Mouse (Mus musculus) MEL (cell line): ENCODE results near the gene Csnk1g1. TPM values are rescaled to one million over a fixed set of nuclear protein-coding genes. Genes with fewer than 3 reads are reported as not detected.

ENCODE experiments used
- DNase-seq: peaks from one replicate; pipeline ENCODE4 v3.0.0; 2011; ENCODE audit warnings: low read depth, low spot score
- H3K27ac ChIP-seq: 2 replicates; pipeline ENCODE4 v1.5.1; 2012; ENCODE audit warnings: low read depth, mild to moderate bottlenecking, control low read depth, low read length, moderate library complexity; ENCODE audit not compliant: control insufficient read depth
- H3K27me3 ChIP-seq, 2 experiments: fragments of 150-350 bp in 1 of 2; sonication (generic) in 1 of 2; 2 replicates each; pipeline ENCODE4 v1.6.1; 2012; ENCODE audit warnings: low read length in 2 of 2, mild to moderate bottlenecking in 2 of 2, improper control_type of control experiment in 1 of 2, moderate library complexity in 1 of 2; ENCODE audit not compliant: insufficient read depth in 2 of 2, control insufficient read depth in 1 of 2
- H3K36me3 ChIP-seq, 2 experiments: 2 replicates each; pipeline ENCODE4 v1.6.1; 2012 to 2014; ENCODE audit warnings: low read length in 2 of 2, improper control_type of control experiment in 1 of 2, inconsistent platforms in 1 of 2, mild to moderate bottlenecking in 1 of 2; ENCODE audit not compliant: insufficient read depth in 2 of 2, control insufficient read depth in 1 of 2
- H3K4me1 ChIP-seq, 2 experiments: fragments of 150-350 bp in 1 of 2; sonication (generic) in 1 of 2; 2 replicates each; pipeline ENCODE4 v1.6.1; 2012; ENCODE audit warnings: low read length in 2 of 2, improper control_type of control experiment in 1 of 2, mild to moderate bottlenecking in 1 of 2; ENCODE audit not compliant: insufficient read depth in 2 of 2, control insufficient read depth in 1 of 2
- H3K4me3 ChIP-seq, 2 experiments: fragments of 150-350 bp in 1 of 2; sonication (generic) in 1 of 2; 2 replicates each; pipeline ENCODE4 v1.5.1; 2012; ENCODE audit warnings: low read depth in 2 of 2, low read length in 2 of 2, mild to moderate bottlenecking in 2 of 2, moderate library complexity in 2 of 2, control low read depth in 1 of 2, improper control_type of control experiment in 1 of 2; ENCODE audit not compliant: control insufficient read depth in 1 of 2, insufficient read depth in 1 of 2
- H3K79me2 ChIP-seq: 2 replicates; pipeline ENCODE4 v1.6.1; 2012; ENCODE audit warnings: mild to moderate bottlenecking, low read length, moderate library complexity; ENCODE audit not compliant: control insufficient read depth, poor library complexity, insufficient read depth
- H3K9ac ChIP-seq: 2 replicates; pipeline ENCODE4 v1.6.1; 2012; ENCODE audit warnings: low read depth, mild to moderate bottlenecking, control low read depth, low read length, moderate library complexity; ENCODE audit not compliant: control insufficient read depth, poor library complexity, severe bottlenecking
- H3K9me3 ChIP-seq: fragments of 150-350 bp; sonication (generic); replicated peaks from 2 replicates; pipeline ENCODE4 v1.6.1; 2012; ENCODE audit warnings: mild to moderate bottlenecking, low read length, improper control_type of control experiment, moderate library complexity; ENCODE audit not compliant: insufficient read depth
- CHD1 ChIP-seq: IDR thresholded peaks from 2 replicates; pipeline ENCODE4 v1.6.1; 2012; ENCODE audit warnings: low read depth, mild to moderate bottlenecking, inconsistent platforms, low read length, improper control_type of control experiment
- CTCF ChIP-seq, 3 experiments: IDR thresholded peaks in 2 of 3; conservative IDR thresholded peaks in 1 of 3; 2 replicates each; pipeline ENCODE4 v1.5.1; 2011 to 2012; ENCODE audit warnings: low read length in 3 of 3, low read depth in 2 of 3, mild to moderate bottlenecking in 2 of 3, improper control_type of control experiment in 1 of 3, inconsistent platforms in 1 of 3, mixed read lengths in 1 of 3, moderate library complexity in 1 of 3; ENCODE audit not compliant: control insufficient read depth in 1 of 3, insufficient read depth in 1 of 3, poor library complexity in 1 of 3, severe bottlenecking in 1 of 3
- E2F4 ChIP-seq: IDR thresholded peaks from 2 replicates; pipeline ENCODE4 v1.6.1; 2011; ENCODE audit warnings: low read depth, low read length, improper control_type of control experiment, borderline replicate concordance
- ELF1 ChIP-seq: IDR thresholded peaks from 2 replicates; pipeline ENCODE4 v1.6.1; 2014; ENCODE audit warnings: low read depth, mild to moderate bottlenecking, inconsistent platforms, low read length, improper control_type of control experiment, moderate library complexity
- EP300 ChIP-seq, 2 experiments: IDR thresholded peaks; 2 replicates each; pipeline ENCODE4 v1.6.1; 2011; ENCODE audit warnings: improper control_type of control experiment in 2 of 2, low read length in 2 of 2, low read depth in 1 of 2, mild to moderate bottlenecking in 1 of 2
- ETS1 ChIP-seq: IDR thresholded peaks from 2 replicates; pipeline ENCODE4 v1.6.1; 2012; ENCODE audit warnings: low read depth, mild to moderate bottlenecking, inconsistent platforms, low read length, improper control_type of control experiment, moderate library complexity
- GATA1 ChIP-seq: IDR thresholded peaks from 2 replicates; pipeline ENCODE4 v1.6.1; 2011; ENCODE audit warnings: low read depth, low read length, improper control_type of control experiment
- JUND ChIP-seq: IDR thresholded peaks from 2 replicates; pipeline ENCODE4 v1.6.1; 2011; ENCODE audit warnings: low read depth, mild to moderate bottlenecking, improper control_type of control experiment, low read length
- MAZ ChIP-seq: IDR thresholded peaks from 2 replicates; pipeline ENCODE4 v1.6.1; 2012; ENCODE audit warnings: low read depth, mild to moderate bottlenecking, inconsistent platforms, low read length, improper control_type of control experiment
- MEF2A ChIP-seq: IDR thresholded peaks from 2 replicates; pipeline ENCODE4 v1.6.1; 2014; ENCODE audit warnings: low read depth, mild to moderate bottlenecking, inconsistent platforms, low read length, improper control_type of control experiment; ENCODE audit not compliant: poor library complexity, insufficient replicate concordance, severe bottlenecking; ENCODE audit errors: extremely low read depth
- MXI1 ChIP-seq: IDR thresholded peaks from 2 replicates; pipeline ENCODE4 v1.6.1; 2011; ENCODE audit warnings: mild to moderate bottlenecking, low read depth, low read length, improper control_type of control experiment
- MYC ChIP-seq: IDR thresholded peaks from 2 replicates; pipeline ENCODE4 v1.6.1; 2011; ENCODE audit warnings: low read depth, mild to moderate bottlenecking, low read length, improper control_type of control experiment, moderate library complexity
- NELFE ChIP-seq: IDR thresholded peaks from 2 replicates; pipeline ENCODE4 v1.6.1; 2011; ENCODE audit warnings: low read depth, low read length, improper control_type of control experiment
- RAD21 ChIP-seq: IDR thresholded peaks from 2 replicates; pipeline ENCODE4 v1.6.1; 2011; ENCODE audit warnings: mild to moderate bottlenecking, low read depth, low read length, improper control_type of control experiment
- RCOR1 ChIP-seq: IDR thresholded peaks from 2 replicates; pipeline ENCODE4 v1.6.1; 2012; ENCODE audit warnings: low read depth, mild to moderate bottlenecking, inconsistent platforms, low read length, improper control_type of control experiment
- SIN3A ChIP-seq: IDR thresholded peaks from 2 replicates; pipeline ENCODE4 v1.6.1; 2012; ENCODE audit warnings: low read length, improper control_type of control experiment, inconsistent platforms
- TAL1 ChIP-seq: IDR thresholded peaks from 2 replicates; pipeline ENCODE4 v1.6.1; 2012; ENCODE audit warnings: mild to moderate bottlenecking, inconsistent platforms, low read length, moderate library complexity, mixed read lengths
- TBP ChIP-seq: IDR thresholded peaks from 2 replicates; pipeline ENCODE4 v1.8.0; 2011; ENCODE audit warnings: low read depth, low read length, improper control_type of control experiment
- TCF12 ChIP-seq: IDR thresholded peaks from 2 replicates; pipeline ENCODE4 v1.6.1; 2014; ENCODE audit warnings: low read depth, mild to moderate bottlenecking, inconsistent platforms, low read length, improper control_type of control experiment, moderate library complexity
- ZKSCAN1 ChIP-seq: IDR thresholded peaks from 2 replicates; pipeline ENCODE4 v1.6.1; 2012; ENCODE audit warnings: low read depth, mild to moderate bottlenecking, inconsistent platforms, low read length, improper control_type of control experiment, moderate library complexity
- ZMIZ1 ChIP-seq: IDR thresholded peaks from 2 replicates; pipeline ENCODE4 v1.6.1; 2012; ENCODE audit warnings: low read depth, mild to moderate bottlenecking, inconsistent platforms, low read length, improper control_type of control experiment, moderate library complexity
- ZNF384 ChIP-seq: IDR thresholded peaks from 2 replicates; pipeline ENCODE4 v1.6.1; 2012; ENCODE audit warnings: low read depth, mild to moderate bottlenecking, inconsistent platforms, low read length, improper control_type of control experiment
- polyA plus RNA-seq, 2 experiments: library from polyadenylated mRNA; stranded (reverse) in 1 of 2; unstranded in 1 of 2; fragments of >175 nt in 1 of 2; fragments of >200 nt in 1 of 2; gene quantifications; 2 replicates each; pipeline versions ENCODE4 v1.2.1 to v1.2.4; 2012; ENCODE audit warnings: low replicate concordance in 2 of 2, low read depth in 1 of 2; ENCODE audit not compliant: insufficient read length in 2 of 2, insufficient read depth in 1 of 2, missing spikeins in 1 of 2
- total RNA-seq: library from RNA; depleted of rRNA; stranded (reverse); fragments of 300-350 nt; gene quantifications from 2 replicates; pipeline ENCODE4 v1.2.3, GENCODE M21; 2012

The Csnk1g1 gene
- total and polyA plus RNA-seq, 3 experiments: 5.1 to 7.7 TPM; not detected in 1

- peak overlapping the region; percentile 24 for H3K9ac ChIP-seq
- peaks cover 4 to 14% of the 10 kb centered on the region in 2 experiments for H3K4me1 ChIP-seq
- H3K27me3 ChIP-seq: no peaks in the 10 kb centered on the region
- peak overlapping the region; percentile 50 for H3K27ac ChIP-seq
- H3K36me3 ChIP-seq: peaks cover 0 to 16% of the 10 kb centered on the region in 2 experiments; a peak in 2 of 4 replicates
- peak; percentile 96 for TF ChIP-seq ZNF384
- TF ChIP-seq GATA1: no peak
- TF ChIP-seq E2F4: no peak
- no peak for TF ChIP-seq JUND
- no peaks in the 10 kb centered on the region for H3K79me2 ChIP-seq
- H3K4me3 ChIP-seq: no peak overlapping the region
- H3K9me3 ChIP-seq: no peaks in the 10 kb centered on the region
- DNase-seq: peak; percentile 66
Observed at GRCm38 (mm10) chr9:66051493-66051892, 142.8 kb downstream of the Csnk1g1 start.

- no peak overlapping the region for H3K9ac ChIP-seq
- no peaks in the 10 kb centered on the region for H3K27me3 ChIP-seq
- H3K4me1 ChIP-seq: peaks cover 4 to 14% of the 10 kb centered on the region in 2 experiments
- peaks cover 0 to 16% of the 10 kb centered on the region in 2 experiments; a peak in 2 of 4 replicates for H3K36me3 ChIP-seq
- no peak overlapping the region for H3K4me3 ChIP-seq
- no peaks in the 10 kb centered on the region for H3K9me3 ChIP-seq
- TF ChIP-seq SIN3A: 0 out of 2 replicates have a peak, but pooled peaks have one; percentile 10
- no peak for TF ChIP-seq NELFE
- TF ChIP-seq RCOR1: no peak
- TF ChIP-seq ETS1: 0 out of 2 replicates have a peak, but pooled peaks have one; percentile 26
- no peak for TF ChIP-seq MAZ
- TF ChIP-seq ZKSCAN1: no peak
- TF ChIP-seq MXI1: no peak
- TF ChIP-seq EP300 (IDR thresholded peaks at IDR 0.05; ENCODE audit: low read depth in 1 of 2, low read length in 2 of 2): no peak
- TF ChIP-seq, all 39 proteins: peak for 2
- no peak overlapping the region for H3K27ac ChIP-seq
- no peaks in the 10 kb centered on the region for H3K79me2 ChIP-seq
- peak; percentile 65 for DNase-seq
Observed at GRCm38 (mm10) chr9:66052731-66053130, 144.0 kb downstream of the Csnk1g1 start.

- Histone ChIP-seq H3K27ac (no peak overlapping the region), H3K4me3 (no peak overlapping the region), H3K4me1 (peaks cover 4 to 14% of the 10 kb centered on the region in 2 experiments), H3K9me3 (no peaks in the 10 kb centered on the region), H3K9ac (no peak overlapping the region), H3K27me3 (no peaks in the 10 kb centered on the region), H3K36me3 (peaks cover 0 to 16% of the 10 kb centered on the region in 2 experiments; a peak in 2 of 4 replicates), H3K79me2 (no peaks in the 10 kb centered on the region)
- no peak for TF ChIP-seq MEF2A
- TF ChIP-seq TCF12: no peak
- TF ChIP-seq CTCF (IDR thresholded peaks at IDR 0.05 in 2 of 3, conservative IDR thresholded peaks at IDR 0.05 in 1 of 3; ENCODE audit: control insufficient read depth in 1 of 3, insufficient read depth in 1 of 3, low read depth in 2 of 3, low read length in 3 of 3, poor library complexity in 1 of 3, severe bottlenecking in 1 of 3): peak in 2 of 3 experiments; percentile 44 to 52; a peak in 5 of 6 replicates
- no peak for TF ChIP-seq ELF1
- TF ChIP-seq EP300 (IDR thresholded peaks at IDR 0.05; ENCODE audit: low read depth in 1 of 2, low read length in 2 of 2): no peak
- TF ChIP-seq TAL1: no peak
- TF ChIP-seq CHD1: no peak
- TF ChIP-seq MYC: 0 out of 2 replicates have a peak, but pooled peaks have one; percentile 27
- TF ChIP-seq ZMIZ1: no peak
- no peak for TF ChIP-seq MAZ
- TF ChIP-seq TBP: no peak
- peak; percentile 10 for TF ChIP-seq RAD21
- TF ChIP-seq GATA1: no peak
- DNase-seq: peak; percentile 39
Observed at GRCm38 (mm10) chr9:66053620-66054019, 144.9 kb downstream of the Csnk1g1 start.
